14 mouse cellular contexts compared by ENCODE assay signal in the genomic region with DNA sequence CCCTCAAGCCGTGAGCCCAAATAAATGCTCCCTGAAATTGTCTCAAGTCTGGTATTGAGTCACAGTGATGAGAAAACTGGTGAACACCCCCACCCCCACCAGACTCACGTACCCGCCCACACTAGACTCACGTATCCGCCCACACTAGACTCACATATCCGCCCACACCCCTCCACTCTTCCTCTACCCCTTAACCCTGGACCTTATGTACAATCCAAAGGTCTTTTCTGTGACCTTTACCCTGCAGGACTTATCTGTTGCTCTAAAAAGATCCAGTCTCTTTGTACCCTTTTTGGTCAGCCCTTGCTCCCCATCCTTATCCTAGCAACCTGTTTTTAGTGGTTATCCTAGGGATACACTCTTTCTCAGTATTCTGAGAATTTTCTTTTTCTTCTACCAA. TPM values are rescaled to one million over a fixed set of nuclear protein-coding genes. Genes with fewer than 3 reads are reported as not detected.
"Had no signal": no experiment of that assay in that cellular context is flagged by ENCODE, and none has a peak within 500 bp of the region (broad histone marks: within the 10 kb centered on the region; RNA-seq: fewer than 3 reads in every experiment).

No protein-coding gene starts in this region.

- ATAC-seq: midbrain, embryonic 16.5 days had no signal

- H3K4me2 ChIP-seq: intestine, embryonic 15.5 days; lung, embryonic 14.5 days; midbrain, embryonic 12.5 days; neural tube, embryonic 13.5 days had no signal

- H3K27ac ChIP-seq: intestine, embryonic 15.5 days; layer of hippocampus, adult 2 months; limb, embryonic 10.5 days; midbrain, embryonic 12.5 days; neural tube, embryonic 13.5 days had no signal

- H3K4me1 ChIP-seq: midbrain, embryonic 12.5 days had no signal

- H3K9me3 ChIP-seq: intestine, embryonic 15.5 days; limb, embryonic 10.5 days; midbrain, embryonic 12.5 days; neural tube, embryonic 13.5 days had no signal

- H3K9ac ChIP-seq: intestine, embryonic 15.5 days; lung, embryonic 14.5 days; midbrain, embryonic 12.5 days; neural tube, embryonic 13.5 days had no signal

- H3K27me3 ChIP-seq: intestine, embryonic 15.5 days; midbrain, embryonic 12.5 days; neural tube, embryonic 13.5 days had no signal

- H3K4me3 ChIP-seq: intestine, embryonic 15.5 days; layer of hippocampus, adult 2 months; limb, embryonic 10.5 days; midbrain, embryonic 12.5 days; neural tube, embryonic 13.5 days had no signal

- DNase-seq: kidney, adult 8-10 months; kidney, postnatal 36 days; lung, embryonic 14.5 days; lung, postnatal 10 days; lung, postnatal 4 days; right cerebral cortex, postnatal 14 days; thymus, postnatal 36 days had no signal

RNA-seq across cellular contexts. Expression of a gene that starts 58.9 kb away (rescaled TPM):
- total RNA-seq: megakaryocyte-erythroid progenitor cell, adult 5-6 weeks had no signal
